Mouse (Mus musculus) T-helper 1 cell (primary cell): Measurements from ENCODE around the gene Efna4.

Source experiments
- in situ Hi-C: fragments of 300-600 bp; cut with MboI, MseI; formaldehyde crosslinking; loops from one replicate; pipeline ENCODE4 v1.15.1; 2025; ENCODE audit warnings: high pct_unique_total_duplicates

The Efna4 gene

GRCm38 (mm10) chr3:89305551-89306325, 32.1 kb downstream of the Efna4 start:
- in situ Hi-C loops: no loop called here

GRCm38 (mm10) chr3:89305105-89305504, 32.7 kb downstream of the Efna4 start:
- in situ Hi-C loops: no loop called here

- in situ Hi-C loops: no loop called here
Measured at GRCm38 (mm10) chr3:89304440-89304839, 33.4 kb downstream of the Efna4 start.

- in situ Hi-C loops: no loop called here
Measured at GRCm38 (mm10) chr3:89300514-89300913, 37.3 kb downstream of the Efna4 start.

GRCm38 (mm10) chr3:89300071-89300470, 37.8 kb downstream of the Efna4 start:
- in situ Hi-C loops: no loop called here

GRCm38 (mm10) chr3:89299499-89299898, 38.3 kb downstream of the Efna4 start:
- in situ Hi-C loops: no loop called here

- in situ Hi-C loops: no loop called here
Measured at GRCm38 (mm10) chr3:89298908-89299307, 38.9 kb downstream of the Efna4 start.

GRCm38 (mm10) chr3:89296761-89297396, 40.9 kb downstream of the Efna4 start:
- in situ Hi-C loops: no loop called here

GRCm38 (mm10) chr3:89295685-89296230, 42.1 kb downstream of the Efna4 start:
- in situ Hi-C loops: no loop called here

- in situ Hi-C loops: no loop called here
Measured at GRCm38 (mm10) chr3:89294195-89294594, 43.6 kb downstream of the Efna4 start.

GRCm38 (mm10) chr3:89293247-89293918, 44.4 kb downstream of the Efna4 start:
- in situ Hi-C loops: no loop called here

- in situ Hi-C loops: no loop called here
Measured at GRCm38 (mm10) chr3:89292303-89292702, 45.5 kb downstream of the Efna4 start.

- in situ Hi-C loops: no loop called here
Measured at GRCm38 (mm10) chr3:89291874-89292273, 46.0 kb downstream of the Efna4 start.

- in situ Hi-C loops: no loop called here
Measured at GRCm38 (mm10) chr3:89288503-89288928, 49.3 kb downstream of the Efna4 start.

GRCm38 (mm10) chr3:89287286-89287685, 50.5 kb downstream of the Efna4 start:
- in situ Hi-C loops: no loop called here

GRCm38 (mm10) chr3:89285526-89285925, 52.3 kb downstream of the Efna4 start:
- in situ Hi-C loops: no loop called here

GRCm38 (mm10) chr3:89284261-89284660, 53.6 kb downstream of the Efna4 start:
- in situ Hi-C loops: loop anchor here (5.0 kb wide), 1 partner anchor 37 kb away; the partner anchor contains the start of genes Krtcap2 and Trim46
